ENCODE assay signal across 9 mouse cellular contexts in genomic region chr1:87650611-87651079, GRCm38 (mm10). TPM values are rescaled to one million over a fixed set of nuclear protein-coding genes. Genes with fewer than 3 reads are reported as not detected.
DNase-seq lines count a peak whose midpoint lies in the region; ATAC-seq and TF ChIP-seq lines count a peak whose summit lies in the region.
"Had no signal": no experiment of that assay in that cellular context is flagged by ENCODE, and none has a peak within 500 bp of the region (broad histone marks: within the 10 kb centered on the region; RNA-seq: fewer than 3 reads in every experiment).

No protein-coding gene starts in this region.

- TF ChIP-seq POLR2A in MEL (IDR thresholded peaks at IDR 0.05; ENCODE audit: control insufficient read depth in 1 of 2, insufficient read depth in 1 of 2, low read depth in 1 of 2, low read length in 2 of 2, poor library complexity in 1 of 2): no peak
- TF ChIP-seq POLR2A in lung, adult 2 months (IDR thresholded peaks at IDR 0.05; ENCODE audit: borderline replicate concordance, extremely low read depth, low read depth, low read length): peak; percentile 37; the same call in 1 of the 2 replicates

- H3K36me3 ChIP-seq in MEL (ENCODE audit: control insufficient read depth in 1 of 2, insufficient read depth in 2 of 2, low read length in 2 of 2): peaks cover 0 to 58% of the 10 kb centered on the region in 2 experiments; a peak in 2 of 4 replicates
- H3K36me3 ChIP-seq: stomach, embryonic 15.5 days had no signal

- no peaks in the 10 kb centered on the region for H3K9me3 ChIP-seq in MEL (replicated peaks; ENCODE audit: insufficient read depth, low read length)
- H3K9me3 ChIP-seq: stomach, embryonic 15.5 days had no signal

- H3K79me2 ChIP-seq in MEL (ENCODE audit: control insufficient read depth, insufficient read depth, low read length, poor library complexity): peaks cover 9% of the 10 kb centered on the region

- no peak for TF ChIP-seq EP300 in MEL (IDR thresholded peaks at IDR 0.05; ENCODE audit: low read depth in 1 of 2, low read length in 2 of 2)

- TF ChIP-seq RAD21 in MEL (IDR thresholded peaks at IDR 0.05; ENCODE audit: low read depth, low read length): no peak

- H3K27ac ChIP-seq in MEL (ENCODE audit: control insufficient read depth, low read depth, low read length): peak overlapping the region; percentile 43
- H3K27ac ChIP-seq: stomach, embryonic 15.5 days had no signal

- no peaks in the 10 kb centered on the region for H3K27me3 ChIP-seq in MEL (ENCODE audit: control insufficient read depth in 1 of 2, insufficient read depth in 2 of 2, low read length in 2 of 2)
- H3K27me3 ChIP-seq: stomach, embryonic 15.5 days had no signal

- TF ChIP-seq CTCF in MEL (IDR thresholded peaks at IDR 0.05 in 2 of 3, conservative IDR thresholded peaks at IDR 0.05 in 1 of 3; ENCODE audit: control insufficient read depth in 1 of 3, insufficient read depth in 1 of 3, low read depth in 2 of 3, low read length in 3 of 3, poor library complexity in 1 of 3, severe bottlenecking in 1 of 3): no peak
- no peak for TF ChIP-seq CTCF in lung, adult 2 months (IDR thresholded peaks at IDR 0.05; ENCODE audit: insufficient read depth, low read length)

- peak; percentile 96 to 98 for DNase-seq in B cell, adult 2 months
- DNase-seq in MEL (ENCODE audit: low read depth, low spot score): peak; percentile 69
- peak; percentile 40 for DNase-seq in lung, adult 2 months
- peak; percentile 61 to 79 for DNase-seq in spleen, postnatal 10 days (ENCODE audit: low spot score in 2 of 2)
- DNase-seq in Muller cell, postnatal 12 days (ENCODE audit: inconsistent ontology term): no peak
- no peak for DNase-seq in yolk sac, embryonic 10.5 days (ENCODE audit: low spot score)
- DNase-seq in left cerebral cortex, postnatal 36 days (ENCODE audit: low spot score in 2 of 2): no peak

- peak; percentile 50 to 79 for ATAC-seq in hematopoietic stem cell, adult 5-6 weeks (replicated peaks in 1 of 2; ENCODE audit: insufficient read depth in 1 of 2, low FRiP score in 2 of 2, low TSS enrichment in 1 of 2, low read depth in 1 of 2, poor library complexity in 2 of 2, severe bottlenecking in 2 of 2)

- peaks cover 26 to 52% of the 10 kb centered on the region in 2 experiments for H3K4me1 ChIP-seq in MEL (ENCODE audit: control insufficient read depth in 1 of 2, insufficient read depth in 2 of 2, low read length in 2 of 2)
- H3K4me1 ChIP-seq in lung, adult 2 months (ENCODE audit: control insufficient read depth, insufficient read depth, low read length): peaks cover 23% of the 10 kb centered on the region
- H3K4me1 ChIP-seq: stomach, embryonic 15.5 days had no signal

- peak overlapping the region; percentile 21 for H3K9ac ChIP-seq in MEL (ENCODE audit: control insufficient read depth, low read depth, low read length, poor library complexity, severe bottlenecking)
- H3K9ac ChIP-seq: stomach, embryonic 15.5 days had no signal

- WGBS in lung, adult 2 months: 39% methylated on average over 8 of the region's 8 CpGs

- H3K4me3 ChIP-seq in MEL (ENCODE audit: control insufficient read depth in 1 of 2, insufficient read depth in 1 of 2, low read depth in 2 of 2, low read length in 2 of 2): peak overlapping the region in 1 of 2 experiments; percentile 18; a peak in 1 of 4 replicates
- H3K4me3 ChIP-seq in lung, adult 2 months (replicated peaks; ENCODE audit: extremely low read depth, low read depth, low read length): no peak overlapping the region
- H3K4me3 ChIP-seq: stomach, embryonic 15.5 days had no signal

- intact Hi-C loops in left cerebral cortex, postnatal 36 days (cut with DNase I): no loop called here

TF ChIP-seq in MEL, 35 proteins besides CTCF, POLR2A, EP300 and RAD21:
- no peak for TF ChIP-seq ZNF384 (IDR thresholded peaks at IDR 0.05; ENCODE audit: low read depth, low read length)
- TF ChIP-seq ETS1 (IDR thresholded peaks at IDR 0.05; ENCODE audit: low read depth, low read length): 0 out of 2 replicates have a peak, but pooled peaks have one; percentile 4

RNA-seq across cellular contexts. Expression of gene Inpp5d, which starts 30.5 kb away (rescaled TPM):
- 69.4 and 73.0 TPM in 2 replicates for total RNA-seq in MEL (2012; rRNA removed)
- polyA plus RNA-seq in MEL (2012; ENCODE audit: insufficient read depth in 1 of 2, insufficient read length in 2 of 2, low read depth in 1 of 2, low replicate concordance in 2 of 2, missing spikeins in 1 of 2): 10 to 100 TPM in 1 of 2 experiments, not detected in 1; 71.3 TPM
- 113 and 132 TPM in 2 replicates for total RNA-seq in hematopoietic stem cell, adult 5-6 weeks (2017)
- 86.5 and 123 TPM in 2 replicates for polyA plus RNA-seq in lung, adult 2 months (2012; rRNA removed)
- total RNA-seq in left cerebral cortex, postnatal 36 days (2021): 10 to 100 TPM; 19.8 to 20.5 TPM

Comparison
In these comparisons a context has a peak if more than half of its experiments do, and no peak if none do; other contexts are left out.
1. DNase-seq: peak in B cell, adult 2 months (2 of 2), MEL (single experiment), lung, adult 2 months (single experiment) and spleen, postnatal 10 days (2 of 2); none in Muller cell, postnatal 12 days (single experiment), yolk sac, embryonic 10.5 days (single experiment) and left cerebral cortex, postnatal 36 days (0 of 2).